Mouse (Mus musculus): ENCODE measurements at regions not wholly inside any gene's neighbourhood (a gene's known extent, or its start where the extent isn't known, plus 50 kb on each side); places are given as distances from the start of the nearest gene placed in this dataset.

GRCm38 (mm10) chr1:8142583-8142982, 3271.3 kb upstream of the A830018L16Rik start:
- in situ Hi-C loops (cut with MboI; ENCODE audit: low pct_ligation_motif_present, low pct_unique_long_range_greater_than_20kb, low sequenced_read_pairs), result no loop called here
- H3K27ac ChIP-seq (ENCODE audit: insufficient read depth, low read depth), result no peak overlapping the region
- no peak overlapping the region for H3K9ac ChIP-seq (ENCODE audit: insufficient read depth, low read depth)

GRCm38 (mm10) chr1:8173196-8173595, 3240.7 kb upstream of the A830018L16Rik start:
- no peaks in the 10 kb centered on the region for H3K27me3 ChIP-seq (replicated peaks)
- no peaks in the 10 kb centered on the region for H3K4me1 ChIP-seq (ENCODE audit: control insufficient read depth in 1 of 2, insufficient read depth in 2 of 2)
- no peaks in the 10 kb centered on the region for H3K36me3 ChIP-seq (replicated peaks in 1 of 2; ENCODE audit: control insufficient read depth in 1 of 2, insufficient read depth in 1 of 2, low read length in 1 of 2)
- no peak overlapping the region for H3K4me3 ChIP-seq (replicated peaks in 1 of 3; ENCODE audit: low read depth in 2 of 3, low read length in 2 of 3, poor library complexity in 1 of 3)
- in situ Hi-C loops (cut with MboI; ENCODE audit: low pct_ligation_motif_present, low pct_unique_long_range_greater_than_20kb, low sequenced_read_pairs) (no loop called here), dilution Hi-C loops (cut with MboI; ENCODE audit: extremely low pct_ligation_motif_present, extremely low pct_unique_long_range_greater_than_20kb, low sequenced_read_pairs) (no loop called here)
- no peak overlapping the region for H3K27ac ChIP-seq (ENCODE audit: insufficient read depth, low read depth)
- no peak overlapping the region for H3K4me2 ChIP-seq (ENCODE audit: insufficient read depth, low read depth, poor library complexity, severe bottlenecking)
- no peak for DNase-seq (ENCODE audit: extremely low read depth)
- H3K79me2 ChIP-seq (replicated peaks; ENCODE audit: control insufficient read depth, extremely low read depth, insufficient read depth, poor library complexity, severe bottlenecking), result no peaks in the 10 kb centered on the region
- peaks cover 9% of the 10 kb centered on the region for H3K9me3 ChIP-seq (replicated peaks; ENCODE audit: low read length)
- no peak overlapping the region for H3K9ac ChIP-seq (ENCODE audit: insufficient read depth, low read depth)
- TF ChIP-seq MXI1 (IDR thresholded peaks at IDR 0.05; ENCODE audit: low read depth, low read length), result no peak
- TF ChIP-seq ZC3H11A (IDR thresholded peaks at IDR 0.05; ENCODE audit: low read depth, low read length), result no peak
- no peak for TF ChIP-seq E2F4 (IDR thresholded peaks at IDR 0.05; ENCODE audit: insufficient replicate concordance, low read depth, low read length)
- no peak for TF ChIP-seq BHLHE40 (IDR thresholded peaks at IDR 0.05; ENCODE audit: low read depth, low read length)
- TF ChIP-seq TCF12 (IDR thresholded peaks at IDR 0.05; ENCODE audit: low read depth, low read length), result no peak
- no peak for TF ChIP-seq USF2 (conservative IDR thresholded peaks at IDR 0.05; ENCODE audit: low read depth, low read length)
- no peak for TF ChIP-seq CTCF (conservative IDR thresholded peaks at IDR 0.05 in 1 of 2, IDR thresholded peaks at IDR 0.05 in 1 of 2; ENCODE audit: low read depth in 2 of 2, low read length in 2 of 2)
- TF ChIP-seq POLR2AphosphoS2 (IDR thresholded peaks at IDR 0.05; ENCODE audit: low read depth, low read length), result no peak
- TF ChIP-seq MEF2A (IDR thresholded peaks at IDR 0.05; ENCODE audit: borderline replicate concordance, low read depth, low read length), result no peak
- TF ChIP-seq ZNF384 (IDR thresholded peaks at IDR 0.05; ENCODE audit: low read depth, low read length), result no peak
- no peak for TF ChIP-seq KAT2A (IDR thresholded peaks at IDR 0.05; ENCODE audit: insufficient replicate concordance, low read length)
- TF ChIP-seq MYC (IDR thresholded peaks at IDR 0.05; ENCODE audit: low read depth, low read length), result no peak
- TF ChIP-seq MAFK (IDR thresholded peaks at IDR 0.05; ENCODE audit: insufficient replicate concordance, low read length), result no peak
- no peak for TF ChIP-seq IRF4 (IDR thresholded peaks at IDR 0.05; ENCODE audit: low read depth, low read length)
- no peak for TF ChIP-seq JUN (IDR thresholded peaks at IDR 0.05; ENCODE audit: insufficient read depth, low read depth, low read length)
- no peak for TF ChIP-seq SIN3A (IDR thresholded peaks at IDR 0.05; ENCODE audit: low read length)
- no peak for TF ChIP-seq UBTF (IDR thresholded peaks at IDR 0.05; ENCODE audit: low read depth, low read length)
- TF ChIP-seq ZKSCAN1 (IDR thresholded peaks at IDR 0.05; ENCODE audit: borderline replicate concordance, low read depth, low read length), result no peak
- TF ChIP-seq TBP (conservative IDR thresholded peaks at IDR 0.05; ENCODE audit: low read depth, low read length), result no peak
- no peak for TF ChIP-seq HCFC1 (IDR thresholded peaks at IDR 0.05; ENCODE audit: low read depth, low read length)

More at GRCm38 (mm10) chr1:8142583-8142982, 3271.3 kb upstream of the A830018L16Rik start:
- no peak overlapping the region for H3K4me2 ChIP-seq (ENCODE audit: insufficient read depth, low read depth, poor library complexity, severe bottlenecking)
- dilution Hi-C loops (cut with MboI; ENCODE audit: extremely low pct_ligation_motif_present, extremely low pct_unique_long_range_greater_than_20kb, low sequenced_read_pairs), result no loop called here
- no peak for DNase-seq (ENCODE audit: extremely low read depth)
- H3K79me2 ChIP-seq (replicated peaks; ENCODE audit: control insufficient read depth, extremely low read depth, insufficient read depth, poor library complexity, severe bottlenecking), result no peaks in the 10 kb centered on the region
- no peaks in the 10 kb centered on the region for H3K27me3 ChIP-seq (replicated peaks)
- no peaks in the 10 kb centered on the region for H3K4me1 ChIP-seq (ENCODE audit: control insufficient read depth in 1 of 2, insufficient read depth in 2 of 2)
- H3K36me3 ChIP-seq (replicated peaks in 1 of 2; ENCODE audit: control insufficient read depth in 1 of 2, insufficient read depth in 1 of 2, low read length in 1 of 2), result no peaks in the 10 kb centered on the region
- H3K4me3 ChIP-seq (replicated peaks in 1 of 3; ENCODE audit: low read depth in 2 of 3, low read length in 2 of 3, poor library complexity in 1 of 3), result no peak overlapping the region
- no peak for TF ChIP-seq MAX (IDR thresholded peaks at IDR 0.05; ENCODE audit: low read length)
- TF ChIP-seq IRF4 (IDR thresholded peaks at IDR 0.05; ENCODE audit: low read depth, low read length), result no peak
- no peak for TF ChIP-seq TBP (conservative IDR thresholded peaks at IDR 0.05; ENCODE audit: low read depth, low read length)
- TF ChIP-seq MXI1 (IDR thresholded peaks at IDR 0.05; ENCODE audit: low read depth, low read length), result no peak
- no peak for TF ChIP-seq NELFE (IDR thresholded peaks at IDR 0.05; ENCODE audit: low read depth, low read length)
- TF ChIP-seq ELF1 (IDR thresholded peaks at IDR 0.05; ENCODE audit: low read depth, low read length), result no peak
- TF ChIP-seq HCFC1 (IDR thresholded peaks at IDR 0.05; ENCODE audit: low read depth, low read length), result no peak
- TF ChIP-seq JUN (IDR thresholded peaks at IDR 0.05; ENCODE audit: insufficient read depth, low read depth, low read length), result no peak
- no peak for TF ChIP-seq JUND (conservative IDR thresholded peaks at IDR 0.05; ENCODE audit: low read depth, low read length)
- no peak for TF ChIP-seq SIN3A (IDR thresholded peaks at IDR 0.05; ENCODE audit: low read length)
- TF ChIP-seq RCOR1 (conservative IDR thresholded peaks at IDR 0.05; ENCODE audit: low read depth, low read length), result no peak
- no peak for TF ChIP-seq POLR2A (IDR thresholded peaks at IDR 0.05; ENCODE audit: low read depth, low read length)
- no peak for TF ChIP-seq ZC3H11A (IDR thresholded peaks at IDR 0.05; ENCODE audit: low read depth, low read length)
- peaks cover 22% of the 10 kb centered on the region for H3K9me3 ChIP-seq (replicated peaks; ENCODE audit: low read length)
